Mouse (Mus musculus) ES-Bruce4 (cell line): ENCODE results near the gene Olfml2a. TPM values are rescaled to one million over a fixed set of nuclear protein-coding genes. Genes with fewer than 3 reads are reported as not detected.

Experiments used
- H3K27ac ChIP-seq: 2 replicates; pipeline ENCODE4 v1.5.1; 2012; ENCODE audit warnings: low read length, inconsistent platforms; ENCODE audit not compliant: insufficient read depth
- H3K27me3 ChIP-seq: 2 replicates; pipeline ENCODE4 v1.6.1; 2012; ENCODE audit warnings: mild to moderate bottlenecking, low read length, inconsistent platforms; ENCODE audit not compliant: control insufficient read depth, poor library complexity, insufficient read depth, severe bottlenecking
- H3K36me3 ChIP-seq: 2 replicates; pipeline ENCODE4 v1.6.1; 2012; ENCODE audit warnings: inconsistent platforms, mild to moderate bottlenecking, low read length, moderate library complexity; ENCODE audit not compliant: control insufficient read depth, poor library complexity, insufficient read depth, severe bottlenecking
- H3K4me1 ChIP-seq: one replicate; pipeline ENCODE4 v1.8.1; 2011; ENCODE audit warnings: low read length; ENCODE audit not compliant: control insufficient read depth, insufficient read depth
- H3K4me3 ChIP-seq: 2 replicates; pipeline ENCODE4 v1.5.1; 2011; ENCODE audit warnings: low read depth, mild to moderate bottlenecking, low read length
- H3K9ac ChIP-seq: 2 replicates; pipeline ENCODE4 v1.6.1; 2012; ENCODE audit warnings: low read depth, mild to moderate bottlenecking, inconsistent platforms; ENCODE audit not compliant: poor library complexity, severe bottlenecking
- H3K9me3 ChIP-seq: replicated peaks from 2 replicates; pipeline ENCODE4 v1.6.1; 2012; ENCODE audit warnings: mild to moderate bottlenecking, low read length, inconsistent platforms; ENCODE audit not compliant: control insufficient read depth, poor library complexity, insufficient read depth, severe bottlenecking
- CTCF ChIP-seq: IDR thresholded peaks from one replicate; pipeline ENCODE4 v1.8.1; 2011; ENCODE audit warnings: low read depth, low read length
- EP300 ChIP-seq: IDR thresholded peaks from 2 replicates; pipeline ENCODE4 v1.6.1; 2011; ENCODE audit warnings: low read depth, low read length; ENCODE audit not compliant: insufficient read depth
- POLR2A ChIP-seq: IDR thresholded peaks from one replicate; pipeline ENCODE4 v1.8.1; 2011; ENCODE audit warnings: low read length; ENCODE audit not compliant: insufficient read depth
- polyA plus RNA-seq: library from polyadenylated mRNA; stranded (reverse); fragments of >200 nt; gene quantifications from 2 replicates; pipeline ENCODE4 v1.2.4, GENCODE M21; 2011; ENCODE audit warnings: low read depth; ENCODE audit not compliant: missing spikeins, insufficient read depth, insufficient read length

Olfml2a gene
- polyA plus RNA-seq, 1 experiment: 1.8 TPM

DNA sequence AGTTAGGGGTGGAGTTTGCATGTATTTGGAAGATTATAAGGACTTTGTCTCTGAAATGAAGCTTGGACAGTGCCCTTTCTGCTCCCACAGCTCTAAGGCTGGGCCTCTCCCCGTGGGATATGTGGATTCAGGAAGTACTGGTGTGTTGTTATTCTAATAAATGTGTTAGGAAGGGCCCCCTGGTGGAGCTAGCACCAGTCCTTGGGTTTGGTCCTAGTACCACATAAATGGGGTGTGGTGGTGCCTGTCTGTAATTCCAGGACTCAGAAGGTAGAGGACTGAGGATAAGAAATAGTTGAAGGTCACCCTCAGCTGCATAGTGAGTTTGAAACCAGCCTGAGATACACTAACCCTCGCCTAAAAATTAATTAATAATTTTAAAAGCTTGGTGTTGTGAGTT, 41.4 kb downstream of the Olfml2a start:
- Histone ChIP-seq H3K4me1 (peaks cover 7% of the 10 kb centered on the region), H3K36me3 (no peaks in the 10 kb centered on the region), H3K27me3 (no peaks in the 10 kb centered on the region), H3K9me3 (no peaks in the 10 kb centered on the region), H3K27ac (no peak overlapping the region), H3K4me3 (no peak overlapping the region), H3K9ac (no peak overlapping the region)
- TF ChIP-seq EP300 (no peak), CTCF (no peak), POLR2A (no peak)

DNA sequence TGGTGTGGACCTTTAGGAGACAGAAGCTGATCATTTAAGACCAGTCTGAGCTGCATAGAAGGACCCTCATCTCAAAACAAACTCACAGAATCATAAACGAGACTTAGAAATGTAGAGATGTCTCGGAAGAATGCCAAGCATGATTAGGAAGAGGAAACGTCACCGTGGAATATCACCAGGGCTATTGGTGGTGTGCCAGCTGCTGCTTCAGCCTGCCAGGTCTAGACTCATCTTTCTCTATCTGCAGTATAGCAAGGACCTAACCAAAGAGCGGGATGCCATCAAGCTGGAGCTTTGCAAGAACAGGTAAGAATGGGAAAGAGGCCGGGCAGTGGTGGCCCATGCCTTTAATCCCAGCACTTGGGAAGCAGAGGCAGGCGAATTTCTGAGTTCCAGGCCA, 41.9 kb downstream of the Olfml2a start:
- Histone ChIP-seq H3K4me1 (peaks cover 7% of the 10 kb centered on the region), H3K36me3 (no peaks in the 10 kb centered on the region), H3K27me3 (no peaks in the 10 kb centered on the region), H3K9ac (no peak overlapping the region), H3K9me3 (no peaks in the 10 kb centered on the region), H3K4me3 (no peak overlapping the region), H3K27ac (no peak overlapping the region)
- no peak for TF ChIP-seq EP300
- no peak for TF ChIP-seq CTCF
- no peak for TF ChIP-seq POLR2A

DNA sequence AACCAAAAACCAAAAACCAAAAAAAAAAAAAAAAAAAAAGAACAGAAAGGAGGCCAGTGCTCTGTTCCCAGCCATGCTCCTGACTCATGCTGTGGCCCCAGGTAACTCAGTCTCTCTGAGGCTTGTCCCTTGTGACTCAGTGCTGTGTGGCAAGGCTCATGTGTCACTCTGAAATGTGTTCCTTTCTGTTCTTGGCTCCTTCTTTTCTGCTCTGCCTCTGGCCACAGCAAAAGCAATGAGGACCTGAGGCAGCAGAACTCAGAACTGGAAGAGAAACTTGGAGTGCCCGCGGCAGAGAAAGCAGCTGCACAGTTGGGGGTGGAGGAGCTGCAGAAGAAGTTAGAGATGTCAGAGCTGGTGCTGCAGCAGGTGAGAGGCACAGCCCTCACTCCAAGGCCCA, 42.4 kb downstream of the Olfml2a start:
- Histone ChIP-seq H3K36me3 (no peaks in the 10 kb centered on the region), H3K4me1 (peaks cover 7% of the 10 kb centered on the region), H3K4me3 (no peak overlapping the region), H3K9ac (no peak overlapping the region), H3K27me3 (no peaks in the 10 kb centered on the region), H3K27ac (no peak overlapping the region), H3K9me3 (no peaks in the 10 kb centered on the region)
- TF ChIP-seq EP300 (no peak), CTCF (no peak), POLR2A (no peak)

DNA sequence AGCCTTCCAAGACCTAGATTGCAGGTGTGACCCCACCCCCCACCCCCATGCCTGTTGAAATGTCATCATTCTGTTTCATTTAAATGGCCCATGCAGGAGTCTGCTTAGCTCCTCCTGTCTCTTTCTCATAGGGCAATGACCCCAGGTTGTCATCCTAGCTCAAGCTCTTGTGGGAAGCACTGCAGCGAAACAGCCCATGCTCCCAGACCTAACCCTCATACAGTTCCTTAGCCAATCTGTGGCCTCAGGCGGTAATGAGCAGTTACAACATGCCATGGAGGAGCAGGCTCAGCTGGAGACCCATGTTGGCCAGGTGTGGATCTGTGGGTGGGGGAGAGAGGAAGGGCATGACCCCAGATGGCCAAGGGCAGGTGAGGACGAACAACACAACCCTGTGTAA, 43.4 kb downstream of the Olfml2a start:
- Histone ChIP-seq H3K4me1 (peaks cover 7% of the 10 kb centered on the region), H3K36me3 (no peaks in the 10 kb centered on the region), H3K4me3 (peak overlapping the region; percentile 10)

DNA sequence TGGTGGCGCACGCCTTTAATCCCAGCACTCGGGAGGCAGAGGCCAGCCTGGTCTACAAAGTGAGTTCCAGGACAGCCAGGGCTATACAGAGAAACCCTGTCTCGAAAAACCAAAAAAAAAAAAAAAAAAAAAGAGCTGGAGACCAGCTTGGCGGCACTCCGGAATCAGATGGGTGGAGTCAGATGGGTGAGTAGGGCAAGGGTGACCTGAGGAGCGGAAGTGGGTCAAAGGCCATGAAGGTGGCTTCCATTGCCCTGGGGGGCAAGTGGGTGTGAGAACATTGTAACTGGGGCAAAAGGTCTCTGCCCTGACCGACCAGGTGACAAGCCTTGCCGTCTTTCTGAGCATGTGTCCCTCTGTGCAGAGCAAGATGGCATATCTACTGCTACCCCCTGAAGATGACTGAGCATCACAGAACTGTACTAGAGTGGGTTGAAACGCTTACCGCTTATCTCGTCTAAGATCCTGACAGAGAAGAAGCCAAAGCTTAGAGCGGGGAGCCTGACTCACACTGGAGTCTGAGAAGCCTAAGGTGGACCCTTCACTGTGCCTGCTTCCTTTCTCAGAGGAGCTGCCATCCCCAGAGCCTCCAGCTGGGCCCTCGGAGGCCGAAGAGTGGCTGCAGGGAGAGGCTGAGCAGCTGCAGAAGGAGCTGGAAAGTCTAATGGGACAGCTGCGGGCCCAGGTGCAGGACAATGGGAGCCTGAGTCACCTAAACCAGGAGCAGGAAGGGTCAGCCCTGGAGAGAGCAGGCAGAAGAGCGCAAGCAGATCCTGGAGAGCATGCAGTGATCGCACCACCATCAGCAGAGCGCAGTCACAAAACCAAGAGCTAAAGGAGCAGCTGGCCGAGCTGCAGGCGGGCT, 44.4 kb downstream of the Olfml2a start:
- Histone ChIP-seq H3K27ac (no peak overlapping the region), H3K27me3 (no peaks in the 10 kb centered on the region), H3K4me3 (peak overlapping the region; percentile 22), H3K9me3 (no peaks in the 10 kb centered on the region), H3K4me1 (peaks cover 7% of the 10 kb centered on the region), H3K36me3 (no peaks in the 10 kb centered on the region), H3K9ac (0 out of 2 replicates have a peak overlapping the region, but pooled peaks have one; percentile 0)
- TF ChIP-seq CTCF (no peak), POLR2A (no peak), EP300 (no peak)

More for the DNA sequence above, 43.4 kb downstream of the Olfml2a start:
- no peak overlapping the region for H3K9ac ChIP-seq
- no peaks in the 10 kb centered on the region for H3K27me3 ChIP-seq
- TF ChIP-seq CTCF (no peak), EP300 (0 out of 2 replicates have a peak, but pooled peaks have one; percentile 22)
- no peaks in the 10 kb centered on the region for H3K9me3 ChIP-seq
- H3K27ac ChIP-seq: no peak overlapping the region

DNA sequence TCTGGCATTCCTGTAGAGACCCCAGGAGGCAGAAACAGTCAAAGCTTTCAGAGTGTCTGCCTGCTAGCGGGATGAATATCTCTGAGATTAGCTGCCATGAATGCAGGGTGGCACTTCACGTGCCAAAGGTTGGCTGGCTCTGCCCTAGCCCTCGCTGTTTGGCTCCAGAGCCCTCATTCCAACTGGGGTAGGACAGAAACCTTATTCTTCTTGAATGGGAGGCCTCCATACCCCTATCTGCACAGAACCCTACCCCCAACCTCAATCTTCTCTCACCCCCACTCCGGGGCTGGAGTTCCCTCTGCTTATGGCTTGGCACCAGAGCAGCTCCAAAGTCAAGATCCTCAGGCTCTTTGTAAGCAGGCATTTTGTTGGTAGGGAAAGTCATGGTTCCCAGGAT, 46.1 kb downstream of the Olfml2a start:
- no peak for TF ChIP-seq POLR2A
- TF ChIP-seq CTCF: no peak
- no peak for TF ChIP-seq EP300
- no peaks in the 10 kb centered on the region for H3K9me3 ChIP-seq
- peaks cover 7% of the 10 kb centered on the region for H3K4me1 ChIP-seq
- H3K27ac ChIP-seq: no peak overlapping the region
- no peak overlapping the region for H3K4me3 ChIP-seq
- H3K27me3 ChIP-seq: no peaks in the 10 kb centered on the region
- H3K36me3 ChIP-seq: no peaks in the 10 kb centered on the region
- no peak overlapping the region for H3K9ac ChIP-seq
